Mouse (Mus musculus): ENCODE results near the gene Dync1li2. TPM values are rescaled to one million over a fixed set of nuclear protein-coding genes. Genes with fewer than 3 reads are reported as not detected.

Dync1li2 gene
- total RNA-seq (2021) = 100 to 1,000 TPM in 1 of 2 experiments, 10 to 100 TPM in 1; 98.9 to 104 TPM
- long read RNA-seq, experiment 1, full-length matches to known transcripts = 67 of 83 reads
- long read RNA-seq, experiment 1, partial matches to known transcripts = 3 of 83 reads
- long read RNA-seq, experiment 1, other reads (novel, unspliced or antisense) = 13 of 83 reads
- long read RNA-seq, experiment 2, full-length matches to known transcripts = 34 of 52 reads
- long read RNA-seq, experiment 2, partial matches to known transcripts = 6 of 52 reads
- long read RNA-seq, experiment 2, other reads (novel, unspliced or antisense) = 12 of 52 reads

DNA sequence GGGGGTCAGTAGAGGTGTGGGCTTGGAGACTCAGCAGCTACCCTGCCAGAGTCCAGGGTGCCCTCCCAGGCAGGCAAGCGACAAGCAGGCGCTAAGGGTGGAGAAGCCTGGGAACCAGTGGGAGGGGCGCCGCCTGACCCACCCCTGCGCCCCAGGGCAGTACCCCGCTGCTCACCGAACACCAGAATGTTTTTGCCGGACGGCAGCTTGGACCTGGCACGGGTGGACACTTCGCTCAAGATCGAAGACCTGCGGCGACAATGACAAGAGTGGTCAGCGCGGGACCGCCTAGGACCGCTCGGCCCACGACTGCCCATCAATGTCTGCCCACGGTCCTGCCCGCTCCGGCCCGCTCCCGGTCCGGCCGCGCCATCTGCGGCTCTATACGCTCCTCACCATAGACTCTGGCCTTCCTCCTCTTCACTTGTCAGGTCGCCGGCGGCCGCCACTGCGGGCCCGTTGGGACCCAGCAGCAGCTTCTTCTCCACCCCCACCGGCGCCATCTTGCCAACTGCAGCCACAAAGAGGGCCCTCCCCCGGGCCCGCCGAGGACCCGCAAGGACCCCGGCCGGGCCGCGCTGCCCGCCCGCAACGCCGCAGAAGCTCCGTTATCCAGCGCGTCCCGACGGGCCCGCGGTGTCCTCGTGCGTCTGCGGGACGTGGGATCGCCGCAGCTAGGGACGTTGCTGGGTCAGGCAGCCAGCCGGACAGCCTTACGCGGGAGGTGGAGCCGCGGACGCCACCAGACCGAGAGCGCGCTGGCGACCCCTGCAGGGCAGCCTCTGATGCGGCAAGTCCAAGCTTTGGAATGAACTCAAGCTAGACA, at the start of gene Dync1li2:
TSS of gene Dync1li2 (minus strand) at position 749 of the 826 bp plus-strand sequence.
- peak; percentile 93 for DNase-seq (ENCODE audit: low spot score)

DNA sequence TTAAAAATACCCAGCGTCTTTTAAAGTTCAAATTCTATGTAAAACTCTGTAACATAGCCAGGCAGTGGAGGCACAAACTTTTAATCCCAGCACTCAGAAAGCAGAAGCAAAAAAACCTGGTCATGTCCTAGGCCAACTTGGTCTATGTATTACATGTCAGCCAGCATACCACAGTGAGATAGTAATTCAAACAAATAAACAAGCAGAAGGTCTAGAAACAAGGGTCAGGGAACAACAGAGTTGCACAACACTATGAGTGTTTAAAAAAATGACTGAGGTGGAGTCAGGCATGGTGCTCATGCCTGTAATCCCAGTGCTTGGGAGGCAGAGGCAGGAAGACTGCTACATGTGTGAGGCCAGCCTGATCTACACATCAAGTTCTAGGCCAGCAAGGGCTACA, 36.2 kb upstream of the Dync1li2 start:
- DNase-seq (ENCODE audit: low spot score) = no peak

DNA sequence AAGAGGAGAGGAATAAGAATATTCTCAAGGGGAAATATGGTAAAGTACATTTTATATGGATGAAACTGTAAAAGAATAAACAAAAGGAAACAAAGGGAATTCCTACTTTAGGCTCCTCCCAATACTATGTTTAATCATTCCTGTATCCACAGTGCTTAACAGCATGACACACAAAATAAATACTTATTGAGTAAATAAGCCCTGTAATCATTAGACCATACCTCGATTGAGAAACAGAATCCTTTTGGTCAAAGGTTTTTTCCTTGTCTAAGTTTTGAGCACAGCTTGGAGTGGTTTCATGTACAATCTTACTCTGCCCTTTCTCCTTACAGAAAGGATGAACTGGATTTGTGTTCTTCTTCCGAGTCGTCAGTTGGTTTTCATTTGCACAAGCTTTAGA, 29.6 kb upstream of the Dync1li2 start:
- no peak for DNase-seq (ENCODE audit: low spot score)

DNA sequence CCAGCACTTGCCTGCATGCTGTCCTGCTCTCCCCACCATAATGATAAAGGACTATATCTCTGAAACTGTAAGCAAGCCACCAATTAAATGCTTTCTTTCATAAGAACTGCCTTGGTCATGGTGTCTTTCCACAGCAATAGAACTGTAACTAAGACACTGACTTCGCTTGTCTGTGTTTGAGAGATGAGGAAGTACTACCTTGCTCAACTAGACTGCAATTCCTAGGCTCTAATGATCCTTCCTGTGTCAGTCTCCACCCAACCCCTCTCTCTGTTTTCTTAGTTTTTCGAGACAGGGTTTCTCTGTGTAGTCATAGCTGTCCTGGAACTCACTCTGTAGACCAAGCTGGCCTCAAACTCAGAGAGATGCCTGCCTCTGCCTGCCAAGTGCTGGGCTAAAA, 24.6 kb upstream of the Dync1li2 start:
- DNase-seq (ENCODE audit: low spot score) = no peak

- DNase-seq (ENCODE audit: low spot score) = no peak
Measured at GRCm38 (mm10) chr8:104452177-104452576, 9.3 kb upstream of the Dync1li2 start.

DNA sequence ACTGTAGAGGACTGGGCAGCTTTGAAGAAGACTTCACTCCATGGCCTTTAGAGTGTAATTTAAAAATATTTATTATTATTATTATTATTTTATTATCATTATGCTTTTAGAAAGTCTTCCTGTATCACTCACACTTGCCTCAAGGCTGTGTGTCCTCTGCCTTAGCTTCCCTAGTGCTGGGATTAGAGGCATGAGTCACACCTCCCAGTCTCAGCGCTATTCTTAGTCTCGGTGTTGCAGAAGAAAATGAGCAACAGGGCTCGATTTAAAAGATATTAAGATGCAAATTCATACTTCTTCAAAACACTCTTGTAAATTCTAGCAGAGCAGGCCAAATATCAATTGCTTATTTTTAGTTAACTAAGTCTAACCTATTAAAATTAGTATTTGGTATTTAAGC, 5.9 kb upstream of the Dync1li2 start:
- DNase-seq (ENCODE audit: low spot score) = no peak

GRCm38 (mm10) chr8:104446016-104446415, 3.2 kb upstream of the Dync1li2 start:
- DNase-seq (ENCODE audit: low spot score) = no peak

DNA sequence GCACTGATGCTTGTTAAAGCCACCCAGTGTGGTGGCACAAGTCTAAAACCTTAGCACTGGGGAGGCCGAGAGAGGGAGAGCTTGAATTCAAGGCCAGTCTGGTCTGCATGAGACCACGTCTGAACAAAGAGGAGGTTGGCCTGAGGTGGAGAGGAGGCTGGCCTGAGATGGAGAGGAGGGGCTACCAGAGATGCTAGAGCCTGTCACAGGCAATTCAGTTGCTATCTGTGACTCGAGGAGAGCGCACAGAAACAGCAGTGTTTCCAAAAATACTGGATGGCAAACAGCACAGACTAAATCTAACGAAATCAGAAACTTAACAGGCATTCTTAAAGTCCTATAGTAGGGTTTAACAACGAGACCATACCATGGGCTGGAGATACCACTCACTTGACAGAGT, 2.4 kb upstream of the Dync1li2 start:
- no peak for DNase-seq (ENCODE audit: low spot score)

- DNase-seq (ENCODE audit: low spot score) = no peak
Measured at GRCm38 (mm10) chr8:104443125-104443679, 355 bp upstream of the Dync1li2 start.

GRCm38 (mm10) chr8:104441613-104442012, 1.2 kb downstream of the Dync1li2 start:
- DNase-seq (ENCODE audit: low spot score) = no peak

DNA sequence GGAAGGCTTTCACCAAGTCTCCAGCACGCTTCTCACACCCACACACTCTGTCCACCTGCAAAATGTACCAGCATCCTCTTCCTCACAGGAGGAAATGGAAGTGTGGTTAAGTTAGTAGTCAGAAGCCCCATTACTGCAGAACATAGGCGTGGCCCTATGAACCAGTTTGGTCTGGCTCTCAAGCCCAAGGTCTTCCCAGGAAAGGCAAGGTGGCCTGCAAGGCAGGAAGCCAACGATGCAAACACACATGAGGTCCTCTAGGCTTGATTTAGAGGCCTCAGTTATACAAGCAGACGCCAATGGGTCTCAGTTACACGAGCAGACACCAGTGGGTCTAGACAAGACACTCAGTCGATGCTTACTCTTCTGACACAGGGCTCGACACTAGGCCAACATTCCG, 3.4 kb downstream of the Dync1li2 start:
- DNase-seq (ENCODE audit: low spot score) = no peak

GRCm38 (mm10) chr8:104437494-104438135, 5.2 kb downstream of the Dync1li2 start:
- DNase-seq (ENCODE audit: low spot score) = no peak

- DNase-seq (ENCODE audit: low spot score) = no peak
Measured at GRCm38 (mm10) chr8:104436591-104436990, 6.3 kb downstream of the Dync1li2 start.

DNA sequence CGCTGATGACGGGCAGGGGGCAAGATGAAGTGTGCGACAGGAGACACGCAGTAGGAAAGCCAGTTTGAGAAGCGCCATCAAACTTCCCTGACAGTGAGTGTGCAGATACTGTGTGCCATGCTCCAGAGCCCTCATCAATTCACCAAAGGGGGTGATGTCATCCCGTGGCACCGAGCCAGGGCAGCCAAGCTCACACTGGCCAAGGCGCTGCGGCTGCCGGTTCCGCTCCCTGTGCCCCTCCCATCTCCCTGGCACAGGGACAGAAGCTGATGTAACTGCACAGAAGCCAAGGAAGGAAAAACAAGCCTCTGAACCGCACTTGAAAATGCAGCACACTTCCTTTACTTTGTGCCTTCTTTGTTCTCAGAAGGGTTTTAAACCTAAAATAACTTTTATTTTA, 6.8 kb downstream of the Dync1li2 start:
- DNase-seq (ENCODE audit: low spot score) = peak; percentile 98

DNA sequence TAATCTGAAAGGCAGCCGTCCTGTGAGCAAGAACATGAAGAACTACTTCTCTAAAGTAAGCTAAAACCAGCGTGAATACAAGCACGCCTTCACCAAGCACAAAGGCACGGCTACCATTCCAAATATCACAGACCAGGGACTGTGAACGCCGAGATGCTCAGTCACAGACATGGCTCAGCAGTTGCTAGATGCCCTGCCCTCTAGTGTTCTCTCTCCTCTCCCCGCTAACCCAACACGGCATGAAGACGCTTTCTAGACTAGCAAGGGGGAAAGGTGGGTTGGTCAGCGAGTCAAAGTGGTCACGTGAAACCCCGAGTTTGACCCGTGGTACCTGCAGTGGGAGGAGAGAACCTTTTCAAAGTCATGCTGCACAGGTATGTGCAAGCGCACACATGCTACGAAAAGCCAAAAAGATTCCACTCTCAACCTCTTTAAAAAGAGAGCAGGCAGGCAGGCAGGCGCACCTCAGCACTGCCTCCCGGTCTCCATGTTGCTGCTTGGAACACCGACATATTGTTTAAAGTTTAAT, 8.0 kb downstream of the Dync1li2 start:
- no peak for DNase-seq (ENCODE audit: low spot score)

- DNase-seq (ENCODE audit: low spot score) = no peak
Measured at GRCm38 (mm10) chr8:104434275-104434674, 8.6 kb downstream of the Dync1li2 start.

DNA sequence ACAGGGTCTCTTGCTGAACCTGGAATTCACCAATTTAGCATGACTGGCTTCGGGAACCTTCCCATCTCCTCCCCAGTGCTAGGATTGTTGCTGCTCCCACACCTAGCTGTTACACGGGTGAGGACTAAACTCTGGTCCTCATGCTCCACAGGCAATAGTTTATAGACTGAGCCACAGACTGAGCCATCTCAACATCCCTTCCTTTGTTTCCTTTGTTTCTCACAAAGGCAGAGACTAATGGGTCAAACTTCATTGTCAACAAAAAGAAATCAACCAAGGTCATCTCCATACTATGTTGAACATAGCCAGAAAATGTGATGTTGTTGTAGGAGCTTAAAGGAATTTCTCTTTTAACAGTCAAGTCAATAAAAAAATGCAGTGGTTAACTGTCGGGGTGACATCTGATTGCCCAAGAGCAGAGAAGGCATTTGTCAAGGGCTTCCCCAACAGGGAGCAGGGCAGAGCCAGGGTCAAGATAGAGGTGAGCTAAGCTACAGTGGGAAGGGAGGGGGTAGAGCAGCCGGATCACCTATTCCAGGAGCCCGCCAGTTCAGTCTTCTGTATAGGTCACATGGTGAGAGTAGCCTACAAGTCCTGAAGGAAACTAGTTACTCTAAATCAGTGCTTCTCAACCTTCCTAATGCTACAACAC, 9.5 kb downstream of the Dync1li2 start:
- DNase-seq (ENCODE audit: low spot score) = no peak

DNA sequence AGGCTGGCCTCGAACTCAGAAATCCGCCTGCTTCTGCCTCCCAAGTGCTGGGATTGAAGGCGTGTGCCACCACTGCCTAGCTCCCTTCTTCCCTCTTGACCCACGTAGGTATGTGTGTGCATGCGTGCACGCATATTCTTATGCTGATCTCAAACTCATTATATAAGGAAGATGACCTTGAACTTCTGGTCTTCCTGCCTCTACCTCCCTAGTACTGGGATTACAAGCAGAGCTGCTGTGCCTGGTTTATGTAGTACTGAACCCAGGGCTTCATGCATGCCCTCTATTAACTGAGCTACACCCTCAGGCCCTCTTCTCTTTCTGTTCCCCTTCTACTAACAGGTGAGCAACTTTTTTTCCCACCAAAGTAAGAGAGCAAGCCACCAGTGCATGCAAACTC, 10.2 kb downstream of the Dync1li2 start:
- DNase-seq (ENCODE audit: low spot score) = no peak

- no peak for DNase-seq (ENCODE audit: low spot score)
Measured at GRCm38 (mm10) chr8:104430230-104430629, 12.6 kb downstream of the Dync1li2 start.

DNA sequence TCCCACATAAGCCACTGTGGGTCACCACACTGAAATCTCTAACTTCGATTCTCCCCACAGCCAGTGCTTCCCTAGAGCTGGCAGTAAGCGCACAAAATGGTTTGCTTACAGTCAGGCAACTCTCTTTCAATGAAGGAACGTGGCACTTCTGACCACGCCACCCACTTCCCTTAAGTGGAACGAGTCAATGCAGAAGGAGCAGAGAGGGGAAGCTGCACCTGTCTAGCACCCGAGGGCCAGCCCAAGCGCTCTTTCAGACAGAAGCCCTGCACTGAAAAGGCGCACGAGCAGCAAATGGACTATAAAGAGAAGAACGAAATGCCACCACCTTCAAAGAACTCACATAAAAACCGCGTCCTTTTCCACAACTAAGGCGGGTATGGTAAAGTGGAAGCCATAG, 15.1 kb downstream of the Dync1li2 start:
- no peak for DNase-seq (ENCODE audit: low spot score)

DNA sequence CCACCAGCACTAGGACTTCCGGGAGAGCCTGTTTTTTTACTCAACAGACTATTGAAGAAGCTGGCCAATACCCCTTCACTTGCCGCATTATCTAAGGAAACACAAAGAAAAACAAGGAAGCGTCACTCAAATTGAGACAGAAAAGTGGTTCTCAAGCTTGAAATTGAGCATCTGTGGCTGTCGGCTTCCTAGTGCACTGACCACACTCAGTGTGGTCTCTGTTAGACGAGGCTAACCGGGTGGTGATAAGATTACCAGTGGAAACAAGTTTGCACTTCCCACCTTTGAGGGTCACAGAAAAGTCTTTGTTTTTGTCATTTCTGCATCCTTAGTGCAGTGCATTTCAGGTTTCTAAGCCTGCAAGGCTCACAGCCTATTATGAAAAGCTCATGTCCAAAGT, 20.5 kb downstream of the Dync1li2 start:
- DNase-seq (ENCODE audit: low spot score) = no peak

Data from gastrocnemius, adult 18-20 months (tissue).